Mouse (Mus musculus) gastrocnemius, postnatal 25 days (tissue): ENCODE measurements around the gene Il11ra2. TPM values are rescaled to one million over a fixed set of nuclear protein-coding genes. Genes with fewer than 3 reads are reported as not detected.
"Not testable (repeated sequence)": the region's sequence is repeated elsewhere in the genome, so short reads cannot be mapped to it uniquely, and the experiment has no call there.

Experiments used
- DNase-seq: peaks from one replicate; pipeline ENCODE4 v3.0.0; 2022
- long read RNA-seq, 2 experiments: library from polyadenylated mRNA; stranded (forward); transcript quantifications; one replicate each; pipeline ENCODE4 v2.0.0; 2021
- total RNA-seq, 2 experiments: library from RNA; stranded (reverse); gene quantifications; 1 replicate in 1 of 2; 2 replicates in 1 of 2; pipeline ENCODE4 v1.2.3; 2021

The Il11ra2 gene
- not detected for total RNA-seq
- long read RNA-seq, experiment 1 = 0 reads
- long read RNA-seq, experiment 2, partial matches to known transcripts = 0 of 1 reads
- long read RNA-seq, experiment 2, other reads (novel, unspliced or antisense) = 1 of 1 reads

DNA sequence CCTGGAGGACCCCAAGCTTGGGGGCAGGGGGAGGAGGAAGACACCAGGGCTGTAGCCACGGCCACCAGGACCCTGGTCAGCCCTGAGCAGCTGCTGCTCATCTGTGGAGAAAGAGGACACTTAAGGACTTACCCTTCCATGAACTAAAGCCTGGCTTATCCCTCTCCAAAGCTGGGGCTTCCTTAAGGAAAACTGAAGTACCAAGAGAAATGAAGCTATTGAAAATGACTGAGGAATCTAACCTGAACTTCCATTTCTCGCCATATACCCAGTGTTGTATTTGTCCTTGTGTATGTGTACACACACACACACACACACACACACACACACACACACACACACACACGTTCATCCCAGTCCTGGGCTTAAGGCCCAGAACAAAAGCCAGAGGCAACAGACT is at the start of gene Il11ra2:
Il11ra2 (minus strand) TSS at position 101 of the 400 bp plus-strand sequence.
- DNase-seq = not testable (repeated sequence)

DNA sequence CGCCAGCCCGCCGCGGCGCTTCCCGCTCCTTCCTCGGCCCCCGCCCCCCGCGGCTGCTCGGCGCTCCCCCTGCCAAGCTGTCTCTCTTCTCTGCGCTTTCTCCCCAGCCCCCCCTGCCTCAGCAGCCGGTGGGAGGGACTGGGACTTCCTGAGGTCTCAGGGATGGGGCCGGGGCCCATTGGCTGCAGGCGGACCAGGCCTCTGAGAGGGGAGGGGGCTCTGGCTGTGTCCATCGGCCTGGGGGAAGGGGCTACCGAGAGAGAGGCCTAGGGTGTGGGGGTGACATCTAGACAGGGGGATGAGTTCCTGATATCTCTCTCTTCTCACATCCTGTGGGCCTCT is 20.5 kb upstream of the Il11ra2 start:
- not testable (repeated sequence) for DNase-seq

DNA sequence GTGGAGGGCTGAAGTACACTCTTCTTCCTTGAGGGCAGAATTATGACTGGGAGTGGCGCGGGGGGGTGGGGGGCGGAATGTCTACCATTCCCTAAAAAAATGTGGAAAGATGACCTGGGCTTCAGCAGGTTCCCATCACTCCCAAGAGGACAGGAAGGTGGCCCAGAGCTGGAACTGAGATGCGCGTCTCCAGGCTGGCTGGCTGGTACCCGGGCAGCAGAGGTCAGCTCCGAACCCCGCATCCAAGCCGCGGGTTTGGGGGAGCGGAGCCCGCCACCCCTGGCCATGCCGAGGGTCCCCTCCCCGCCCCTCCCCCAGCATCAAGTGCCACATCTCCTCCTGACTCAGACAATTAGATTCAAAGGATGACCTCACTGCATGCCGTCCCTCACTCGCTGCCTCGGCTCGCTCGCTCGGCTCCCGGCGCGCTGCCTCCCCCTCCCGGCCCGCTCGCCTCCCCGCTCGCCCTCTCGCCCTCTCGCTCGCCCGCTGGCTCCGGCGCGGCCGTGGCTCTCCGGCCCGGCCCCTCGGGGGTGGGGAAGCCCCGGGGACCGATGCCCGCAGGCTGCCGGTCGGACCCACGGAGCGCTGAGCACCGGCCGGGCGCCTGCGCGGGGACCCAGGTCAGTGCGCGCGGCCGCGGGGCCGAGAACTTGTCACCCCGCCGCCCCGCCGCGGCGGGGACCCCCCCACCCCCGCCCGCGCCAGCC is 19.9 kb upstream of the Il11ra2 start:
- DNase-seq = not testable (repeated sequence)

GRCm38 (mm10) chr4:42680374-42681356 is 19.0 kb upstream of the Il11ra2 start:
- DNase-seq = not testable (repeated sequence)

GRCm38 (mm10) chr4:42679365-42679764 is 17.7 kb upstream of the Il11ra2 start:
- not testable (repeated sequence) for DNase-seq

GRCm38 (mm10) chr4:42675415-42675814 is 13.7 kb upstream of the Il11ra2 start:
- DNase-seq = not testable (repeated sequence)

DNA sequence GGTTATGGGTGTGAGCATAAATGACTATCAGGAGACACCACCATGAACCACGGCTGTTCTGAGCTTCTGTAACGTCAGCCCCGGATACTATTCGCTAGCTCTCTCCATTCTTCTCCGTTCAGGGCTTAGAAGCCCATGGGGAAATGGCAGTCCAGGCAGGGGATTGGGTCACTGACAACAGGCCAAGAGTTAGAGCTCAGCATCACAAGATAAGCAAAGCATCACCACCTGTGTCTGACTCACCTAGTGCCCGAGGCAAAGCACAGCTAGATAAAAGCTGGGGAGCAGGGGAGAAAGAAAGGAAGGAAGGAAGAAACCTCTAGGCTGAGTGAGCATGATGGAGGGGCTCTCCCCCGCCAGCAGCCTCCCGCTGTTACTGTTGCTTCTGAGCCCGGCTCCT is 6.7 kb downstream of the Il11ra2 start, which contains the start of gene Ccl27b:
Ccl27b (plus strand) TSS at position 301 of the 400 bp plus-strand sequence.
- DNase-seq = not testable (repeated sequence)

GRCm38 (mm10) chr4:42629419-42629818 is 32.3 kb downstream of the Il11ra2 start, which contains the start of gene Gm2564:
Gm2564 (plus strand) TSS chr4:42629719.
- not testable (repeated sequence) for DNase-seq

DNA sequence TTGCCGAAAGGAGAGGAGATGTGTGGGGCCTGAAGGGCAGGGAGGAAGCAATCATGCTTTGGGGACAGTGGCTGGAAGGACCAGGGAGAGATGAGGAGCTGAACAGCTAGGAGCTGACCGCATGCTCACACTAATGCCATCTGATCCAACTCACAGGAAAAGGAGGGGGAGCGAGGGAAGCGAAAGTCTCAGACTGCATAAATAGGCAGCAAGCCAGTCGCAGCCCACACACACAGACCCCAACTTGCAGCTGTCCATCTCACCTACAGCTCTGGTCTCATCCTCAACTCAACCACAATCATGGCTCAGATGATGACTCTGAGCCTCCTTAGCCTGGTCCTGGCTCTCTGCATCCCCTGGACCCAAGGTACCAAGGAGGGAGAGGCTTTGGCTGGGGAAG is 49.8 kb downstream of the Il11ra2 start, which contains the start of gene Gm10591:
Gm10591 (plus strand) TSS at position 301 of the 400 bp plus-strand sequence.
- DNase-seq = not testable (repeated sequence)

Other genes starting within 250 kb of the Il11ra2 start
- not detected for gene Gm21586, start 222.5 kb downstream of the Il11ra2 start, total RNA-seq
- gene Gm2163, start 195.1 kb downstream of the Il11ra2 start, total RNA-seq = not detected
- not detected for gene Fam205a2, start 133.7 kb downstream of the Il11ra2 start, total RNA-seq
- not detected for gene Gm10591, start 49.7 kb downstream of the Il11ra2 start, total RNA-seq
- 1 to 10 TPM; 1.3 to 2.8 TPM for gene Gm2564, start 32.2 kb downstream of the Il11ra2 start, total RNA-seq
- not detected for gene Ccl27b, start 6.6 kb downstream of the Il11ra2 start, total RNA-seq
- gene 4930578G10Rik, start 73.7 kb upstream of the Il11ra2 start, total RNA-seq = under 1 TPM in 1 of 2 experiments, not detected in 1; 0.72 TPM
- not detected for gene Ccl19, start 94.7 kb upstream of the Il11ra2 start, total RNA-seq
- gene Ccl21a, start 112.1 kb upstream of the Il11ra2 start, total RNA-seq = 10 to 100 TPM in 1 of 2 experiments, 1 to 10 TPM in 1; 8.8 to 19.3 TPM
- gene Fam205a1, start 192.0 kb upstream of the Il11ra2 start, total RNA-seq = not detected
- not detected for gene Gm12394, start 194.9 kb upstream of the Il11ra2 start, total RNA-seq
- 1 to 10 TPM in 1 of 2 experiments, under 1 TPM in 1; 0.90 to 1.2 TPM for gene Fam205c, start 212.3 kb upstream of the Il11ra2 start, total RNA-seq